Mouse (Mus musculus): ENCODE measurements at regions not wholly inside any gene's neighbourhood (a gene's known extent, or its start where the extent isn't known, plus 50 kb on each side); places are given as distances from the start of the nearest gene placed in this dataset.
"Not testable (repeated sequence)": the region's sequence is repeated elsewhere in the genome, so short reads cannot be mapped to it uniquely, and the experiment has no call there.

GRCm38 (mm10) chr2:84066785-84067526 lies 76.6 kb downstream of the Gm13691 start:
- no peak for TF ChIP-seq POLR2A (IDR thresholded peaks at IDR 0.05; ENCODE audit: extremely low read depth, insufficient read depth, low read length)
- TF ChIP-seq CTCF (IDR thresholded peaks at IDR 0.05; ENCODE audit: extremely low read depth, insufficient read depth, low read length): no peak
- Histone ChIP-seq H3K4me1 (ENCODE audit: control insufficient read depth, insufficient read depth, low read length) (no peaks in the 10 kb centered on the region), H3K27ac (ENCODE audit: insufficient read depth, low read length) (no peak overlapping the region)

GRCm38 (mm10) chr2:84068617-84069016 lies 78.3 kb downstream of the Gm13691 start:
- Histone ChIP-seq H3K27ac (ENCODE audit: insufficient read depth, low read length) (no peak overlapping the region), H3K4me1 (ENCODE audit: control insufficient read depth, insufficient read depth, low read length) (no peaks in the 10 kb centered on the region), H3K4me3 (ENCODE audit: insufficient read depth, low read length) (no peak overlapping the region)
- TF ChIP-seq CTCF (IDR thresholded peaks at IDR 0.05; ENCODE audit: extremely low read depth, insufficient read depth, low read length) (no peak), POLR2A (IDR thresholded peaks at IDR 0.05; ENCODE audit: extremely low read depth, insufficient read depth, low read length) (no peak)

More at GRCm38 (mm10) chr2:84066785-84067526, 76.6 kb downstream of the Gm13691 start:
- no peak overlapping the region for H3K4me3 ChIP-seq (ENCODE audit: insufficient read depth, low read length)

GRCm38 (mm10) chr2:84069411-84069810 lies 79.1 kb downstream of the Gm13691 start:
- not testable (repeated sequence) for H3K27ac ChIP-seq (ENCODE audit: insufficient read depth, low read length); H3K4me3 ChIP-seq (ENCODE audit: insufficient read depth, low read length); H3K4me1 ChIP-seq (ENCODE audit: control insufficient read depth, insufficient read depth, low read length)

GRCm38 (mm10) chr2:84072881-84073583 lies 82.7 kb downstream of the Gm13691 start:
- no peaks in the 10 kb centered on the region for H3K4me1 ChIP-seq (ENCODE audit: control insufficient read depth, insufficient read depth, low read length)

GRCm38 (mm10) chr2:84075944-84076343 lies 85.6 kb downstream of the Gm13691 start:
- Histone ChIP-seq H3K4me3 (ENCODE audit: insufficient read depth, low read length) (no peak overlapping the region), H3K4me1 (ENCODE audit: control insufficient read depth, insufficient read depth, low read length) (no peaks in the 10 kb centered on the region), H3K27ac (ENCODE audit: insufficient read depth, low read length) (no peak overlapping the region)
- no peak for TF ChIP-seq CTCF (IDR thresholded peaks at IDR 0.05; ENCODE audit: extremely low read depth, insufficient read depth, low read length)
- TF ChIP-seq POLR2A (IDR thresholded peaks at IDR 0.05; ENCODE audit: extremely low read depth, insufficient read depth, low read length): no peak

More at GRCm38 (mm10) chr2:84072881-84073583, 82.7 kb downstream of the Gm13691 start:
- Histone ChIP-seq H3K4me3 (ENCODE audit: insufficient read depth, low read length) (no peak overlapping the region), H3K27ac (ENCODE audit: insufficient read depth, low read length) (no peak overlapping the region)
- no peak for TF ChIP-seq POLR2A (IDR thresholded peaks at IDR 0.05; ENCODE audit: extremely low read depth, insufficient read depth, low read length)
- TF ChIP-seq CTCF (IDR thresholded peaks at IDR 0.05; ENCODE audit: extremely low read depth, insufficient read depth, low read length): no peak

GRCm38 (mm10) chr2:84079284-84079683 lies 88.9 kb downstream of the Gm13691 start:
- H3K4me1 ChIP-seq (ENCODE audit: control insufficient read depth, insufficient read depth, low read length): no peaks in the 10 kb centered on the region
- TF ChIP-seq POLR2A (IDR thresholded peaks at IDR 0.05; ENCODE audit: extremely low read depth, insufficient read depth, low read length): no peak
- no peak for TF ChIP-seq CTCF (IDR thresholded peaks at IDR 0.05; ENCODE audit: extremely low read depth, insufficient read depth, low read length)
- H3K27ac ChIP-seq (ENCODE audit: insufficient read depth, low read length): no peak overlapping the region
- no peak overlapping the region for H3K4me3 ChIP-seq (ENCODE audit: insufficient read depth, low read length)

- no peaks in the 10 kb centered on the region for H3K4me1 ChIP-seq (ENCODE audit: control insufficient read depth, insufficient read depth, low read length)
- no peak overlapping the region for H3K27ac ChIP-seq (ENCODE audit: insufficient read depth, low read length)
- TF ChIP-seq CTCF (IDR thresholded peaks at IDR 0.05; ENCODE audit: extremely low read depth, insufficient read depth, low read length) (no peak), POLR2A (IDR thresholded peaks at IDR 0.05; ENCODE audit: extremely low read depth, insufficient read depth, low read length) (no peak)
- H3K4me3 ChIP-seq (ENCODE audit: insufficient read depth, low read length): no peak overlapping the region
Observed at GRCm38 (mm10) chr2:84080228-84080627, 89.9 kb downstream of the Gm13691 start.

- Histone ChIP-seq H3K27ac (ENCODE audit: insufficient read depth, low read length) (no peak overlapping the region), H3K4me1 (ENCODE audit: control insufficient read depth, insufficient read depth, low read length) (no peaks in the 10 kb centered on the region), H3K4me3 (ENCODE audit: insufficient read depth, low read length) (no peak overlapping the region)
- TF ChIP-seq CTCF (IDR thresholded peaks at IDR 0.05; ENCODE audit: extremely low read depth, insufficient read depth, low read length): no peak
- TF ChIP-seq POLR2A (IDR thresholded peaks at IDR 0.05; ENCODE audit: extremely low read depth, insufficient read depth, low read length): no peak
Observed at GRCm38 (mm10) chr2:84094751-84095150, 104.4 kb downstream of the Gm13691 start.

GRCm38 (mm10) chr2:84098746-84099145 lies 108.4 kb downstream of the Gm13691 start:
- no peak overlapping the region for H3K27ac ChIP-seq (ENCODE audit: insufficient read depth, low read length)
- no peak overlapping the region for H3K4me3 ChIP-seq (ENCODE audit: insufficient read depth, low read length)
- no peak for TF ChIP-seq CTCF (IDR thresholded peaks at IDR 0.05; ENCODE audit: extremely low read depth, insufficient read depth, low read length)
- TF ChIP-seq POLR2A (IDR thresholded peaks at IDR 0.05; ENCODE audit: extremely low read depth, insufficient read depth, low read length): no peak
- no peaks in the 10 kb centered on the region for H3K4me1 ChIP-seq (ENCODE audit: control insufficient read depth, insufficient read depth, low read length)

- no peak overlapping the region for H3K27ac ChIP-seq (ENCODE audit: insufficient read depth, low read length)
- no peak for TF ChIP-seq POLR2A (IDR thresholded peaks at IDR 0.05; ENCODE audit: extremely low read depth, insufficient read depth, low read length)
- TF ChIP-seq CTCF (IDR thresholded peaks at IDR 0.05; ENCODE audit: extremely low read depth, insufficient read depth, low read length): no peak
- H3K4me3 ChIP-seq (ENCODE audit: insufficient read depth, low read length): no peak overlapping the region
- H3K4me1 ChIP-seq (ENCODE audit: control insufficient read depth, insufficient read depth, low read length): no peaks in the 10 kb centered on the region; the same call in 1 of the 2 replicates
Observed at GRCm38 (mm10) chr2:84113562-84113961, 123.2 kb downstream of the Gm13691 start.
